Mouse (Mus musculus) regulatory T cell (primary cell): Measurements from ENCODE around the gene Mbd3l1.

ENCODE experiments used
- in situ Hi-C: fragments of 300-600 bp; cut with MboI, MseI; formaldehyde crosslinking; loops from one replicate; pipeline ENCODE4 v1.15.1; 2025; ENCODE audit warnings: high pct_unique_total_duplicates

The Mbd3l1 gene

GRCm38 (mm10) chr9:18478168-18478567, at the start of gene Mbd3l1, which contains the start of gene Zfp558:
TSS of gene Mbd3l1 (plus strand) at chr9:18478359.
TSS of gene Zfp558 (minus strand) at chr9:18478268.
- in situ Hi-C loops: loop anchor here (10.0 kb wide), 1 partner anchor 193 kb away; no protein-coding TSS in a partner anchor

- in situ Hi-C loops: no loop called here
Observed at GRCm38 (mm10) chr9:18430354-18430753, 47.8 kb upstream of the Mbd3l1 start, which contains the start of gene Mbd3l2. TSS of gene Mbd3l2 (plus strand) at chr9:18430654.

- in situ Hi-C loops: no loop called here
Observed at GRCm38 (mm10) chr9:18431687-18432086, 46.5 kb upstream of the Mbd3l1 start.

- in situ Hi-C loops: loop anchor here (25.0 kb wide), 1 partner anchor 1931 kb away; the partner anchor contains the start of gene Zfp560
Observed at GRCm38 (mm10) chr9:18456520-18456919, 21.6 kb upstream of the Mbd3l1 start.

- in situ Hi-C loops: loop anchor here (25.0 kb wide), 1 partner anchor 1920 kb away; the partner anchor contains the start of gene Zfp560
Observed at GRCm38 (mm10) chr9:18467350-18467749, 10.8 kb upstream of the Mbd3l1 start.

- in situ Hi-C loops: loop anchor here (25.0 kb wide), 1 partner anchor 1919 kb away; the partner anchor contains the start of gene Zfp560
Observed at GRCm38 (mm10) chr9:18468005-18468404, 10.2 kb upstream of the Mbd3l1 start.

- in situ Hi-C loops: loop anchor here (10.0 to 25.0 kb wide), 2 partner anchors 189 to 1914 kb away; partner anchors contain the start of gene Zfp560
Observed at GRCm38 (mm10) chr9:18473324-18474128, 4.6 kb upstream of the Mbd3l1 start.

- in situ Hi-C loops: no loop called here
Observed at GRCm38 (mm10) chr9:18508098-18508497, 29.9 kb downstream of the Mbd3l1 start.
